Mouse (Mus musculus) lung, postnatal 0 days (tissue): ENCODE results near the gene Cers3. TPM values are rescaled to one million over a fixed set of nuclear protein-coding genes. Genes with fewer than 3 reads are reported as not detected.

Source experiments
- ATAC-seq: fragments of 200-750 bp; cut with Nextera tagmentation; 2 replicates; pipeline ENCODE4 v1.8.0; 2017; ENCODE audit warnings: moderate library complexity
- DNase-seq: peaks from one replicate; pipeline ENCODE4 v3.0.0-alpha.2; 2016; ENCODE audit warnings: low spot score
- H3K27ac ChIP-seq: fragments of 300-500 bp; sonication (generic); 2 replicates; pipeline ENCODE4 v1.5.1; 2014; ENCODE audit warnings: antibody characterized with exemption, mild to moderate bottlenecking, low read length, mixed read lengths
- H3K27me3 ChIP-seq: fragments of 300-500 bp; sonication (generic); replicated peaks from 2 replicates; pipeline ENCODE4 v1.6.1; 2014; ENCODE audit warnings: low read length, mixed read lengths; ENCODE audit not compliant: insufficient read depth
- H3K36me3 ChIP-seq: fragments of 300-500 bp; sonication (generic); 2 replicates; pipeline ENCODE4 v1.6.1; 2014; ENCODE audit warnings: low read length, mixed read lengths; ENCODE audit not compliant: insufficient read depth
- H3K4me1 ChIP-seq: fragments of 300-500 bp; sonication (generic); 2 replicates; pipeline ENCODE4 v1.6.1; 2014; ENCODE audit warnings: antibody characterized with exemption, low read depth, low read length, mixed read lengths; ENCODE audit not compliant: insufficient read depth
- H3K4me2 ChIP-seq: fragments of 300-500 bp; sonication (generic); replicated peaks from 2 replicates; pipeline ENCODE4 v1.6.1; 2014; ENCODE audit warnings: low read depth, mild to moderate bottlenecking, low read length, moderate library complexity, mixed read lengths
- H3K4me3 ChIP-seq: fragments of 300-500 bp; sonication (generic); 2 replicates; pipeline ENCODE4 v1.5.1; 2014; ENCODE audit warnings: low read depth, low read length
- H3K9ac ChIP-seq: fragments of 300-500 bp; sonication (generic); replicated peaks from 2 replicates; pipeline ENCODE4 v1.6.1; 2014; ENCODE audit warnings: low read depth, mild to moderate bottlenecking
- H3K9me3 ChIP-seq: fragments of 300-500 bp; sonication (generic); 2 replicates; pipeline ENCODE4 v1.6.1; 2016; ENCODE audit warnings: low read length, mixed read lengths
- CTCF ChIP-seq: IDR thresholded peaks from 2 replicates; pipeline ENCODE4 v1.5.1; 2016; ENCODE audit warnings: antibody characterized with exemption, mild to moderate bottlenecking
- EP300 ChIP-seq: IDR thresholded peaks from 2 replicates; pipeline ENCODE4 v1.6.1; 2016; ENCODE audit warnings: antibody characterized with exemption, mild to moderate bottlenecking, control low read depth
- WGBS: fragments of 180-500 bp; shearing (Covaris S2); extraction: QIAGEN DNeasy Blood & Tissue Kit; methylation state at CpG from one replicate; pipeline ENCODE4 v1.1.7; 2014; 5-methylcytosine and 5-hydroxymethylcytosine counted together
- polyA plus RNA-seq: library from polyadenylated mRNA; unstranded; fragments of >200 nt; fragmentation: Nextera tagmentation; extraction: Ambion mirVana; gene quantifications from 2 replicates; pipeline ENCODE4 v1.2.1, GENCODE M21; 2015

Gene Cers3
- polyA plus RNA-seq, 1 experiment from 2014 or later, result 7.1 TPM

GRCm38 (mm10) chr7:66789860-66790748 is 46.8 kb downstream of the Cers3 start:
- Histone ChIP-seq H3K4me1 (0 out of 2 replicates have a peak, but pooled peaks cover 3% of the 10 kb centered on the region), H3K27ac (no peak overlapping the region), H3K36me3 (no peaks in the 10 kb centered on the region), H3K4me3 (no peak overlapping the region), H3K9me3 (no peaks in the 10 kb centered on the region), H3K27me3 (no peaks in the 10 kb centered on the region), H3K4me2 (no peak overlapping the region), H3K9ac (no peak overlapping the region)
- DNase-seq (peak; percentile 81), ATAC-seq (peak; percentile 90)
- WGBS, result 38% methylated on average over 8 of the region's 8 CpGs
- TF ChIP-seq EP300, result no peak

DNA sequence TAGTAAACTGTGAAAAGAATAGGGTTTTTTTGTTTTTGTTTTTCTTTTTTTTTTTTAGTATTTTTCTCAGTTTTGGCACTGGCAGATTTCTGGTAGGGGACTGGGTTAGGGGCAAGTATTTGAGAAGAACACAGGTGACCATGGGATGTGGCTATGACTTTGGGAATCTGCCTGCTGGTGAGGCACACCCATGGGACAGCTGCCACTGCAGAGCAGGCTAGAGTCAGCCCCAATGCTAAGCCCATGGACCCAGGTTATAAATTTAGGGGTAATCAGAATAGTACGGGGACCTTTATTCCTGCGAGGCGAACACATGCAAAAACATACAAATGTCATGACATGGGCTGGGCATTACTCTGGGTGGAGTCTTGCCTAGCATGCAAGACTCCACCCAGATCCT is 47.7 kb downstream of the Cers3 start:
- Histone ChIP-seq H3K4me3 (no peak overlapping the region), H3K9me3 (no peaks in the 10 kb centered on the region), H3K9ac (no peak overlapping the region), H3K36me3 (no peaks in the 10 kb centered on the region), H3K27ac (no peak overlapping the region), H3K4me1 (0 out of 2 replicates have a peak, but pooled peaks cover 3% of the 10 kb centered on the region), H3K4me2 (no peak overlapping the region), H3K27me3 (no peaks in the 10 kb centered on the region)
- no peak for DNase-seq
- TF ChIP-seq EP300 (no peak), CTCF (no peak)
- WGBS, result 91% methylated on average over 3 of the region's 3 CpGs
- ATAC-seq, result no peak

- TF ChIP-seq EP300 (no peak), CTCF (no peak)
- DNase-seq (peak; percentile 48), ATAC-seq (no peak; the same call in 1 of the 2 replicates)
- Histone ChIP-seq H3K36me3 (no peaks in the 10 kb centered on the region), H3K9ac (no peak overlapping the region), H3K4me1 (no peaks in the 10 kb centered on the region; the same call in 1 of the 2 replicates), H3K4me2 (no peak overlapping the region), H3K27ac (no peak overlapping the region), H3K9me3 (no peaks in the 10 kb centered on the region), H3K4me3 (no peak overlapping the region), H3K27me3 (no peaks in the 10 kb centered on the region)
- WGBS, result 2% methylated on average over 1 of the region's 1 CpGs
Observed at GRCm38 (mm10) chr7:66796909-66797308, 53.6 kb downstream of the Cers3 start.

DNA sequence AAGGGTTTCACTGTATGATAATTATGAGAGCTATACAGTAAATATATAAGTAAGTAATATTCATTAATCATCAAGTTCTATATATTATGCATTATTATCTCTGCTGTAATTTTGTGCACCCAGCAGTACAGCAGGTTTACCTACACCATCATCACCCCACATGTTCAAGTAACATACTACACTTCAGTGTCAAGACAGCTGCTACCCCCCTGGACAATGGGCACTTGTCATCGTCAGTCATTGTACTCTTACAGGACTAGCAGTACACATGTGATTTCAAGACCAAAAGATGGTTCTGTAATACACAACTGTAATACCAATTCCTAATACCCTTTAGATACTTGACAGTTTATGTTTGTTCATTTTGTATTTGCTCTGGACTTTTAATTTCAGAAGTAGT is 54.0 kb downstream of the Cers3 start:
- Histone ChIP-seq H3K9me3 (no peaks in the 10 kb centered on the region), H3K4me2 (no peak overlapping the region), H3K27me3 (no peaks in the 10 kb centered on the region), H3K4me1 (no peaks in the 10 kb centered on the region; the same call in 1 of the 2 replicates), H3K27ac (no peak overlapping the region), H3K9ac (no peak overlapping the region), H3K4me3 (no peak overlapping the region), H3K36me3 (no peaks in the 10 kb centered on the region)
- DNase-seq (no peak), ATAC-seq (no peak)
- 84% methylated on average over 1 of the region's 1 CpGs for WGBS
- TF ChIP-seq CTCF (no peak), EP300 (no peak)

- DNase-seq (peak; percentile 56), ATAC-seq (peak; percentile 32; the same call in 1 of the 2 replicates)
- no peak overlapping the region for H3K27ac ChIP-seq
- 50% methylated on average over 5 of the region's 5 CpGs for WGBS
- no peaks in the 10 kb centered on the region for H3K27me3 ChIP-seq
- H3K36me3 ChIP-seq, result no peaks in the 10 kb centered on the region
- H3K9me3 ChIP-seq, result no peaks in the 10 kb centered on the region
- TF ChIP-seq EP300 (no peak), CTCF (no peak)
- no peak overlapping the region for H3K4me2 ChIP-seq
- no peak overlapping the region for H3K9ac ChIP-seq
- no peaks in the 10 kb centered on the region; the same call in 1 of the 2 replicates for H3K4me1 ChIP-seq
- H3K4me3 ChIP-seq, result no peak overlapping the region
Observed at GRCm38 (mm10) chr7:66798826-66799225, 55.5 kb downstream of the Cers3 start.

DNA sequence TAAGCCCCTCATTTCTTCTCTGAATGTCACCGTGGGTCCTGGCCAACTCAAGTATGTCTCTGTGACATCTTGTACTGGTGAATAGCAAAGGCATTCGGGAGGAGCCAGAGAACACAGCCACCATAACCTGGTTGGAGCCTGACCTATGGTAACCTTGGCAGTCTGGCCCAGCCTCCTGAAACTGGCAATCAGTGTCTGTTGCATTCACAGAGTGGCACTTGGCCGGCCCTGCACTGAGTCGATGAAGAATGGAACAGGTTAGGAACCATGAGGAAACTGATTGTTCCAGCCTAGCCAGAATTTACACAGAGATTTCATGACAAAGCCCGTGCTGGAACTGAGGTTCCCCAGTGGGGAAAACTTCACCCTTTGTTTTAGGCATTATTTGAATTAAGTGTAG is 57.5 kb downstream of the Cers3 start:
- no peak overlapping the region for H3K9ac ChIP-seq
- H3K27ac ChIP-seq, result no peak overlapping the region
- no peaks in the 10 kb centered on the region for H3K36me3 ChIP-seq
- no peak for TF ChIP-seq CTCF
- no peak for TF ChIP-seq EP300
- ATAC-seq, result no peak
- no peaks in the 10 kb centered on the region for H3K27me3 ChIP-seq
- no peaks in the 10 kb centered on the region for H3K9me3 ChIP-seq
- no peak overlapping the region for H3K4me2 ChIP-seq
- no peak for DNase-seq
- no peak overlapping the region for H3K4me3 ChIP-seq
- no peaks in the 10 kb centered on the region; the same call in 1 of the 2 replicates for H3K4me1 ChIP-seq
- 55% methylated on average over 5 of the region's 5 CpGs for WGBS
